Mouse (Mus musculus): Measurements from ENCODE around the gene Rhox3c. TPM values are rescaled to one million over a fixed set of nuclear protein-coding genes. Genes with fewer than 3 reads are reported as not detected.
"Not testable (repeated sequence)": the region's sequence is repeated elsewhere in the genome, so short reads cannot be mapped to it uniquely, and the experiment has no call there.

The Rhox3c gene
- not detected for total RNA-seq (2021)
- long read RNA-seq, experiment 1 = 0 reads
- long read RNA-seq, experiment 2 = 0 reads

- not testable (repeated sequence) for H3K27ac ChIP-seq; DNase-seq (ENCODE audit: low spot score in 2 of 2); H3K4me3 ChIP-seq
Observed at GRCm38 (mm10) chrX:37458285-37458684, at the start of gene Rhox3c. TSS of gene Rhox3c (plus strand) at chrX:37458585.

- not testable (repeated sequence) for H3K4me3 ChIP-seq; DNase-seq (ENCODE audit: low spot score in 2 of 2); H3K27ac ChIP-seq
Observed at GRCm38 (mm10) chrX:37411767-37412166, 46.6 kb upstream of the Rhox3c start, which contains the start of gene Rhox2b. TSS of gene Rhox2b (plus strand) at chrX:37412067.

GRCm38 (mm10) chrX:37432194-37432593 lies 26.2 kb upstream of the Rhox3c start, which contains the start of gene Rhox4b:
TSS of gene Rhox4b (plus strand) at chrX:37432494.
- H3K4me3 ChIP-seq; H3K27ac ChIP-seq; DNase-seq (ENCODE audit: low spot score in 2 of 2): not testable (repeated sequence)

GRCm38 (mm10) chrX:37453380-37453779 lies 5.0 kb upstream of the Rhox3c start, which contains the start of gene Rhox2c:
TSS of gene Rhox2c (plus strand) at chrX:37453680.
- not testable (repeated sequence) for DNase-seq (ENCODE audit: low spot score in 2 of 2); H3K4me3 ChIP-seq; H3K27ac ChIP-seq

GRCm38 (mm10) chrX:37480037-37480436 lies 21.7 kb downstream of the Rhox3c start, which contains the start of gene Rhox4c:
TSS of gene Rhox4c (plus strand) at chrX:37480337.
- DNase-seq (ENCODE audit: low spot score in 2 of 2); H3K27ac ChIP-seq; H3K4me3 ChIP-seq: not testable (repeated sequence)

GRCm38 (mm10) chrX:37514059-37514458 lies 55.7 kb downstream of the Rhox3c start, which contains the start of gene Rhox4d:
TSS of gene Rhox4d (plus strand) at chrX:37514359.
- H3K4me3 ChIP-seq; H3K27ac ChIP-seq; DNase-seq (ENCODE audit: low spot score in 2 of 2): not testable (repeated sequence)

Other genes with a start within 250 kb of the Rhox3c start
- not detected for gene Gm9, start 247.5 kb upstream of the Rhox3c start, total RNA-seq (2021)
- not detected for gene Rhox1, start 236.3 kb upstream of the Rhox3c start, total RNA-seq (2021)
- not detected for gene Rhox2a, start 213.6 kb upstream of the Rhox3c start, total RNA-seq (2021)
- not detected for gene Rhox3a, start 208.7 kb upstream of the Rhox3c start, total RNA-seq (2021)
- not detected for gene Rhox4a, start 193.2 kb upstream of the Rhox3c start, total RNA-seq (2021)
- gene Rhox3a2, start 78.6 kb upstream of the Rhox3c start, total RNA-seq (2021) = not detected
- not detected for gene Rhox4a2, start 67.7 kb upstream of the Rhox3c start, total RNA-seq (2021)
- gene Rhox2b, start 46.5 kb upstream of the Rhox3c start, total RNA-seq (2021) = not detected
- gene Rhox4b, start 26.1 kb upstream of the Rhox3c start, total RNA-seq (2021) = not detected
- gene Rhox2c, start 4.9 kb upstream of the Rhox3c start, total RNA-seq (2021) = not detected
- gene Rhox4c, start 21.8 kb downstream of the Rhox3c start, total RNA-seq (2021) = not detected
- not detected for gene Rhox2d, start 34.8 kb downstream of the Rhox3c start, total RNA-seq (2021)
- gene Rhox4d, start 55.8 kb downstream of the Rhox3c start, total RNA-seq (2021) = not detected
- gene Rhox2e, start 71.9 kb downstream of the Rhox3c start, total RNA-seq (2021) = not detected
- gene Rhox3e, start 83.4 kb downstream of the Rhox3c start, total RNA-seq (2021) = not detected
- gene Rhox4e, start 98.8 kb downstream of the Rhox3c start, total RNA-seq (2021) = not detected
- gene Rhox2f, start 112.8 kb downstream of the Rhox3c start, total RNA-seq (2021) = not detected
- not detected for gene Rhox3f, start 122.4 kb downstream of the Rhox3c start, total RNA-seq (2021)
- gene Rhox4f, start 149.1 kb downstream of the Rhox3c start, total RNA-seq (2021) = not detected
- gene Rhox3g, start 170.0 kb downstream of the Rhox3c start, total RNA-seq (2021) = not detected
- gene Rhox2g, start 184.9 kb downstream of the Rhox3c start, total RNA-seq (2021) = not detected
- not detected for gene Rhox4g, start 192.7 kb downstream of the Rhox3c start, total RNA-seq (2021)
- gene Rhox3h, start 210.2 kb downstream of the Rhox3c start, total RNA-seq (2021) = not detected
- gene Rhox2h, start 214.7 kb downstream of the Rhox3c start, total RNA-seq (2021) = not detected